Mouse (Mus musculus) testis, adult 2 months (tissue): ENCODE measurements at regions not wholly inside any gene's neighbourhood (a gene's known extent, or its start where the extent isn't known, plus 50 kb on each side); places are given as distances from the start of the nearest gene placed in this dataset.

Source experiments
- H3K27ac ChIP-seq: fragments of 200-500 bp; 2 replicates; pipeline ENCODE4 v1.5.1; 2012; ENCODE audit warnings: low read depth, low read length; ENCODE audit not compliant: control insufficient read depth, insufficient read depth
- H3K27me3 ChIP-seq: fragments of 200-500 bp; 2 replicates; pipeline ENCODE4 v1.6.1; 2012; ENCODE audit warnings: mild to moderate bottlenecking, low read length, moderate library complexity; ENCODE audit not compliant: control insufficient read depth, insufficient read depth
- H3K36me3 ChIP-seq: fragments of 200-500 bp; 2 replicates; pipeline ENCODE4 v1.6.1; 2012; ENCODE audit warnings: mild to moderate bottlenecking, low read length; ENCODE audit not compliant: control insufficient read depth, insufficient read depth
- H3K4me1 ChIP-seq: fragments of 200-500 bp; 2 replicates; pipeline ENCODE4 v1.6.1; 2012; ENCODE audit warnings: low read length; ENCODE audit not compliant: control insufficient read depth, insufficient read depth
- H3K4me3 ChIP-seq: fragments of 200-500 bp; 2 replicates; pipeline ENCODE4 v1.5.1; 2012; ENCODE audit warnings: low read depth, mild to moderate bottlenecking, low read length, moderate library complexity, mixed read lengths; ENCODE audit not compliant: control insufficient read depth
- CTCF ChIP-seq: fragments of 200-500 bp; IDR thresholded peaks from 2 replicates; pipeline ENCODE4 v1.5.1; 2012; ENCODE audit warnings: low read depth, mild to moderate bottlenecking, inconsistent platforms, low read length, moderate library complexity; ENCODE audit not compliant: control insufficient read depth, insufficient read depth, insufficient replicate concordance
- POLR2A ChIP-seq: fragments of 200-500 bp; IDR thresholded peaks from 2 replicates; pipeline ENCODE4 v1.6.1; 2012; ENCODE audit warnings: low read depth, mild to moderate bottlenecking, inconsistent platforms, low read length, moderate library complexity; ENCODE audit not compliant: control insufficient read depth

DNA sequence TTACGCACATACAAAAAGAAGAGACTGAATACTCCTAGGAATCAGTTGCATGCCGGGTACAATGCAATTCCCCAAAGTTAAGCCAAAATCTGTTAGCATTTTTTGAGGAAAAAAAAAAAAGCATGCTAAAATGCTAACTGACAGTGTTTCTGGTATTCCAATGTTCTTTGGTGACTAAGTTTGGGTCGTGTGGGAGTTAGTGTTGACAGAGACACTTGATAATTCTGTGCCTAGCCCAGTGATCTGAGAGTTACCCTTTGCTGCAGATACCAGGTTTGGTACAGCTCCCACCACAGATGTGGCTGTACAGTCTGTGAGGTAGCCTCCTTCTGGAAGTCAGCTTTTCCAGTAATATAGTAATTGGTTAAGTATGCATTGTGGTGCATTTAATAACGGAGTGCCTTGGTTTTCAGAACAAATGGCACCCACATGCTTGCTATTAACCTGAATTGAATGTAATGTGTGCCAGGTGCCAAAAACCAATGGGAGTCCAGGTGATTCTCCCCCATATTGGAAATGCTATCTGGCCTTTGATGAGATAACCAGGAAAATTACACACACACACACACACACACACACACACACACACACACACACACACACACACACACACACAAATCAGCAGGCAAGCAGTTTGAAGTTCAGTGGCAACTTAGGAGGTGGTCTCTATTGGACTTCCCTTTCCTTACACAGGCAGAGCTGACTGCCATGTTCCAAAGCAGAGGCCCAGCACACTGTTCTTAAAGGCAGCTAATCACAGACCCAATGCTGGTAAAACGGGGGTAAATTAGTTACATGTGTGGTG lies 61.9 kb upstream of the Adamts3 start:
- Histone ChIP-seq H3K27ac (no peak overlapping the region), H3K4me1 (no peaks in the 10 kb centered on the region), H3K36me3 (no peaks in the 10 kb centered on the region), H3K4me3 (no peak overlapping the region), H3K27me3 (no peaks in the 10 kb centered on the region)
- no peak for TF ChIP-seq POLR2A
- TF ChIP-seq CTCF, result no peak

DNA sequence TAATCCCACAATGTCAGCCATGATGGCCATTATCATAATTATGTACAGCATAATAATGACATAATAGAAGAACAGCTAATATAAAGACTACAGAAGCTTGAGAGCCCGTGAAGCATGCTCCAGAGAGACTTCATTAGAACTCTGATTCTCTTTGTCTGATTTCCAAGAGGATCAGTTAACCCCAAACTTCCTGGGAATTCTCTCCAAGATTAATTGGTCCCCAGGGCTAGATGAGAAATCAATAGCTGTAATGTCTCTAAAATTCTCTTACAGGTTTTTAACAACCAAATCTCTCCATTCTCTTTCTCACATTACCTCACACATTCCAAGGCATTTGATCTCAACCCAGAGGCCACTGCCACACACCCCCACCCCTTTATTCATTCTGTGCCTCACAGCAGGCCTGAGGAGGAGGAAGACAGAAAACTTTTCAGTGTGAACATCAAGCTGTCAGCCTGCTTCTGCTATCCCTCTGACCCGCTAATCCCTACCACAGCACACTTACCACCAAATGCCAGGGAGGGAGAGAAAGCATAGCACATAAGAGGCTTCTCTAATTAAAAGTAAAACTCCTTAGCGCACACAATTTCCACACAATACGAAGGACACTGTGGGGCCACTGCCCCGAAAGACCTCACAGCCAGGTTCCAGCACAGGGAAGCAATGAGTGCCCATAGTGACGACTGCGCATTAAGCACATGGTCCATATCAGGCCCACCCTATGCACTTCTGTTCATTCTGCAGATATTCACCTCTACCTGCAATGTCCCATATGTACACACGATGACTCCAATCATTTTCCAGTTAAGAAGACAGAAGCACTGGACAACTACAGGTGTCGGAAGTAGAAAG lies 60.4 kb upstream of the Adamts3 start:
- H3K27ac ChIP-seq, result no peak overlapping the region
- H3K4me3 ChIP-seq, result no peak overlapping the region
- TF ChIP-seq POLR2A (no peak), CTCF (no peak)
- no peaks in the 10 kb centered on the region for H3K36me3 ChIP-seq
- no peaks in the 10 kb centered on the region for H3K4me1 ChIP-seq
- no peaks in the 10 kb centered on the region for H3K27me3 ChIP-seq

DNA sequence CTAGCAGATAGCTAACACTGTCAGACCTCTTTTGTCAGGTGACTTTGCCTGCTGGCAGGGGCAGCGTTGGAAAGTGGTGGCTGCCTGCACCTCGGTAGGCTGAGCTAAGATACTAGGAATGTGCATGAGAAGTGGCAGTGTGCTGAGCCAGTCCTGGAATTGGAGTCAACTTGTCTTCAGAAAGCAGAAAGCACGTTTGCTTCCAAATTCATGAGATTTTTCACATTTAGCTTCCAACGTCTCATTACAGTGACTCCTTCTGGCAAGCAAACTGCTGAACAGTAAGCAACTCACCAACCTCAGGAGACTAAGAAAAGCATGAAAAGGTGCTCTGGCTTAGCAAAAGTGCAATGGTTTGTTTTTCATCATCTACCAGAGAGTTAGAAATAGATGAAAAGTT lies 59.1 kb upstream of the Adamts3 start:
- H3K4me3 ChIP-seq, result no peak overlapping the region
- no peak for TF ChIP-seq CTCF
- TF ChIP-seq POLR2A, result no peak
- no peaks in the 10 kb centered on the region for H3K27me3 ChIP-seq
- H3K27ac ChIP-seq, result no peak overlapping the region
- no peaks in the 10 kb centered on the region for H3K4me1 ChIP-seq
- no peaks in the 10 kb centered on the region for H3K36me3 ChIP-seq

DNA sequence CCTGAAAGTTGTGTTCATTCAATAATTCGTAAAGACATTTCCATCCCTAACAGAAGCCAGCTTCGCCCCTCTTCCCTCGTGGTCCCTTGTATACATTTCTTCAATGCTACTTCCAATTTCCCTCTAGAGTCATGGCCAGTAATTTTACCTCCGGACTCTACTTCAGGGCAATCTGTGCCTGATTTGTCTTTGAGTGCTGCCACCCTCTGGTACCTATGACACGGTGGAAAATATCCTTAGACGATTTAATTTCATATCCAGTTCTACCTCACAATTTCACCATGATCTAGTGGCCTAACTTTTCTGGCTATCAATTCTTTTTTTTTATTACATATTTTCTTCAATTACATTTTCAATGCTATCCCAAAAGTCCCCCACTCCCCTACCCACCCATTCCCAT lies 49.9 kb upstream of the Adamts3 start:
- Histone ChIP-seq H3K27me3 (no peaks in the 10 kb centered on the region), H3K36me3 (no peaks in the 10 kb centered on the region), H3K27ac (no peak overlapping the region), H3K4me1 (no peaks in the 10 kb centered on the region), H3K4me3 (no peak overlapping the region)
- TF ChIP-seq POLR2A (no peak), CTCF (no peak)
